Mouse (Mus musculus) bone marrow, adult 2 months (tissue): ENCODE measurements around the gene Tmprss11c. TPM values are rescaled to one million over a fixed set of nuclear protein-coding genes. Genes with fewer than 3 reads are reported as not detected.
"Not testable (repeated sequence)": the region's sequence is repeated elsewhere in the genome, so short reads cannot be mapped to it uniquely, and the experiment has no call there.

Experiments
- H3K27ac ChIP-seq: fragments of 200-500 bp; 2 replicates; pipeline ENCODE4 v1.5.1; 2012; ENCODE audit warnings: low read depth, mild to moderate bottlenecking, control low read depth, inconsistent platforms, low read length; ENCODE audit not compliant: control insufficient read depth, poor library complexity, insufficient read depth
- H3K4me1 ChIP-seq: fragments of 200-500 bp; 2 replicates; pipeline ENCODE4 v1.6.1; 2011; ENCODE audit warnings: low read length; ENCODE audit not compliant: control insufficient read depth, insufficient read depth
- H3K4me3 ChIP-seq: fragments of 200-500 bp; replicated peaks from 2 replicates; pipeline ENCODE3; 2011; ENCODE audit warnings: mild to moderate bottlenecking, low read depth, low read length, control low read depth; ENCODE audit not compliant: control insufficient read depth
- CTCF ChIP-seq: fragments of 200-500 bp; IDR thresholded peaks from 2 replicates; pipeline ENCODE4 v1.5.1; 2011; ENCODE audit warnings: low read length, control low read depth; ENCODE audit not compliant: control insufficient read depth, insufficient read depth
- POLR2A ChIP-seq: fragments of 200-500 bp; IDR thresholded peaks from 2 replicates; pipeline ENCODE4 v1.6.1; 2011; ENCODE audit warnings: low read depth, mild to moderate bottlenecking, control low read depth, low read length, borderline replicate concordance; ENCODE audit not compliant: control insufficient read depth
- WGBS: fragments of 180-500 bp; shearing (Covaris S2); methylation state at CpG from one replicate; pipeline ENCODE4 v1.1.7; 2018; 5-methylcytosine and 5-hydroxymethylcytosine counted together
- polyA plus RNA-seq: library from polyadenylated mRNA; stranded (reverse); fragments of >200 nt; gene quantifications from 2 replicates; pipeline ENCODE4 v1.2.4, GENCODE M21; 2011; ENCODE audit warnings: low replicate concordance; ENCODE audit not compliant: missing spikeins, insufficient read depth, insufficient read length

Gene Tmprss11c
- polyA plus RNA-seq: not detected in 2 replicates

DNA sequence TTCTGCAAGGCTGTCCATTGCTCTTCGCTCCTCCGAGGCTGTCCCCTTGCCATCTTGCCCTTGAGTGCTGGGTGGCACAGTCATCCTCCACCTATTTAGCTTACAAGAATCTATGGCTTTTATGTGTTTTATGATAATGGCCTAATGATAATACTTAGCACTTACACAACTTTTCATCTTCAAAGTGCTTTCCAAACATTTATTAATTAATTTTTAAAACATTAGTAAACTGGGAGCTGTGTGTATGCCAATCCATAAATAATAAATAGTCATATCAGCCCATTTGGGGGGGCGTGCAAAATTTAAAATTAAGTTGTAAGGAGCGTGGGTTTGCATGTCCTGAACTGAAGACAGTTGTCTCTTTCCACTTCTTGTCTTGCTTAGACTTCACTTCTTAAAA, at the start of gene Tmprss11c:
Tmprss11c (minus strand) TSS at position 101 of the 400 bp plus-strand sequence.
- Histone ChIP-seq H3K4me3 (no peak within 1 kb of the TSS), H3K4me1 (no peaks in the 10 kb centered on the region), H3K27ac (no peak within 1 kb of the TSS)
- 80% methylated on average over 4 of the region's 4 CpGs for WGBS
- no peak for TF ChIP-seq POLR2A
- TF ChIP-seq CTCF: no peak

DNA sequence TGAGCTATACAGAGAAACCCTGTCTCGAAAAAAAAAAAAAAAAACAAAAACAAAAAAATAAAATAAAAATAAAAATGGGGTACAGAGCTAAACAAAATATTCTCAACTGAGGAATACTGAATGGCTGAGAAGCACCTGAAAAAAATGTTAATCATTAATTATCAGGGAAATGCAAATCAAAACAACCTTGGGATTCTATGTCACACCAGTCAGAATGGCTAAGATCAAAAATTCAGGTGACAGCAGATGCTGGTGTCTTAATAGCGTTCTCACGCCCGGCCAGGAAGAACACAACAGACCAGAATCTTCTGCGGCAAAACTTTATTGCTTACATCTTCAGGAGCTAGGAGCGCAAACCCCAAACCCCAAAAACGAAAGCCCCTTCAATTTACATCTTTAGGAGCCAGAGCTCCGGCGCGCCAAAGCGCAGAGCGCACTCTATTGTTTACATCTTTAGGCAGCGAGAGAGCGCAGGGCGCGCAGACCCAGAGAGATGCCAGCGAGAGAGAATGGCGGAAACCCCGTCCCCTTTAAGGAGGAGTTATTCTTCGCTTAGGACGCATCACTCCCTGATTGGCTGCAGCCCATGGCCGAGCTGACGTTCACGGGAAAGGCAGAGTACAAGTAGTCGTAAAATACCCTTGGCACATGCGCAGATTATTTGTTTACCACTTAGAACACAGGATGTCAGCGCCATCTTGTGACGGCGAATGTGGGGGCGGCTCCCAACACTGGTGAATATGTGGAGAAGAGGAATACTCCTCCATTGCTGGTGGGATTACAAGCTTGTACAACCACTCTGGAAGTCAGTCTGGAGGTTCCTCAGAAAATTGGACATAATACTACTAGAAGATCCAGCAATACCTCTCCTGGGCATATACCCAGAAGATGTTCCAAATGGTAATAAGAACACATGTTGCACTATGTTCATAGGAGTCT, 29.2 kb upstream of the Tmprss11c start:
- H3K27ac ChIP-seq, H3K4me1 ChIP-seq, H3K4me3 ChIP-seq: not testable (repeated sequence)
- WGBS: 49% methylated on average over 30 of the region's 30 CpGs

DNA sequence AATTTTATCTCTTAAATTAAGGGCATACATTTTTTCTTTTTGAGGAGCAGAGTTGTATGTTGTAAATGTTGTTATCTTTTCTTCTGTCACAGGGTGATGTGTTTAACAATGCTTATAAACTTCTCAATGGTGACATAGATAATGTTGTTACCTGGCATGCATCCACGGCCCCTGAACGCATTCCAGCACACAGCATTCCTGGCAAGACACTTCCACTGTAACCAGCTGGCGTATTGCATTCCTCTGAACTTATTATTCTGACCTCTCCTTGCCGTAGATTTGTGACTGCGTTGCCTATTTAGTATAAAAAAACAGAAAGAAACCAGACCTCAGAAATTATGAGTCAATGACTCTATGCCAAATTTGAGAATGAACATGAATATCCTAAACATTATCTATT, 17.0 kb upstream of the Tmprss11c start:
- WGBS: 71% methylated on average over 5 of the region's 5 CpGs
- no peak overlapping the region for H3K27ac ChIP-seq
- no peak for TF ChIP-seq CTCF
- no peak for TF ChIP-seq POLR2A

DNA sequence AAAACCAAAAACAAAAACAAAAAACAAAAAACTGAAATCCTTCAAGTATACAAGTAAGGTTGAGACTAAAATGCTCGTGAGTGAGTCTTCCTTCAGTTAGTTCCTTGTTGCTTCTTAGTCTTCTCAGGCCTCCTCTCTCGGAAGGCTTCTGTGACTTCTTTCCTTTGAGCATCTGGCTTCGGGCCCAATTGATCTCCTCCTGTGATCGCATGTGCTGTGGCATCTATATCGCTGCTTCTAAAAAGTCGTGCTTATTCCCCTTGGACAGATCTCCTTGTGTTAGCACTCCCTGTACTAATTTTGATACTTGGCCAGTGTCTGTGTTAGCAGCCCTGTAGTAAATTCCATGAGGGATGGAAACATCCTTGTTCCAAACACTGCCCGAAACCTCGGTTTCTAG, 14.8 kb upstream of the Tmprss11c start:
- H3K27ac ChIP-seq: no peak overlapping the region
- TF ChIP-seq CTCF (no peak), POLR2A (no peak)
- 79% methylated on average over 8 of the region's 8 CpGs for whole genome bisulfite sequencing
- H3K4me1 ChIP-seq: no peaks in the 10 kb centered on the region
- H3K4me3 ChIP-seq: no peak overlapping the region

More for the DNA sequence above, 17.0 kb upstream of the Tmprss11c start:
- Histone ChIP-seq H3K4me1 (no peaks in the 10 kb centered on the region), H3K4me3 (no peak overlapping the region)

DNA sequence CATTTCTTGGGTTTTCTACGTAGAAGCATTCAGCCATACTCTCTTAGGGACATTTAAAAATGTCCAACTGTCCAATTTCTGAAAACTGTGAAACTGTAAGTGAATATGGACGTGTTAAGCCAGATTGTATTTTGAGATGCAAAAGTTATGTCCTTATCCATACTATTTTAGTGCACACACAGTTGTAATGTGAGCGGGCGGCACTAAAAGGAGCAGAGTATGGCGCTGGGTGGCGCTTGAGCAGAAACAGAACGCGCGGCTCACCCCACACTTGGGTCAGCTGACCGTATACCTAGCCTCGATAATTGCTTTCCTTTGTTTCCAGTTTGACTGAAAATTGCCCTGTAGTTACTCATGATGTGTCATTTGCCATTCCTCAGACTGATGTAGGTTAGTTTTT, 42.5 kb downstream of the Tmprss11c start:
- no peak overlapping the region for H3K4me3 ChIP-seq
- H3K27ac ChIP-seq: no peak overlapping the region
- 90% methylated on average over 11 of the region's 11 CpGs for WGBS
- no peaks in the 10 kb centered on the region for H3K4me1 ChIP-seq
- no peak for TF ChIP-seq POLR2A
- no peak for TF ChIP-seq CTCF

- H3K4me1 ChIP-seq: no peaks in the 10 kb centered on the region
Observed at GRCm38 (mm10) chr5:86244880-86245279, 44.2 kb downstream of the Tmprss11c start.

GRCm38 (mm10) chr5:86244275-86244674, 44.8 kb downstream of the Tmprss11c start:
- 78% methylated on average over 3 of the region's 3 CpGs for WGBS
- Histone ChIP-seq H3K27ac (no peak overlapping the region), H3K4me3 (no peak overlapping the region), H3K4me1 (no peaks in the 10 kb centered on the region)
- TF ChIP-seq POLR2A: no peak
- TF ChIP-seq CTCF: no peak

More at GRCm38 (mm10) chr5:86244880-86245279, 44.2 kb downstream of the Tmprss11c start:
- no peak overlapping the region for H3K27ac ChIP-seq
- TF ChIP-seq CTCF (no peak), POLR2A (no peak)
- WGBS: 6% methylated on average over 1 of the region's 1 CpGs
- no peak overlapping the region for H3K4me3 ChIP-seq

- TF ChIP-seq POLR2A: no peak
- no peak for TF ChIP-seq CTCF
- Histone ChIP-seq H3K4me1 (no peaks in the 10 kb centered on the region), H3K27ac (no peak overlapping the region), H3K4me3 (no peak overlapping the region)
- 76% methylated on average over 5 of the region's 5 CpGs for WGBS
Observed at GRCm38 (mm10) chr5:86227156-86227853, 61.8 kb downstream of the Tmprss11c start.
